Mouse (Mus musculus) brain, embryonic 14.5 days (tissue): ENCODE measurements around the gene Ppfibp2.

Source experiments
- CTCF ChIP-seq: fragments of 200-500 bp; IDR thresholded peaks from 2 replicates; pipeline ENCODE4 v1.5.1; 2012; ENCODE audit warnings: inconsistent platforms, mild to moderate bottlenecking, moderate library complexity, borderline replicate concordance; ENCODE audit not compliant: insufficient read depth, insufficient read length; ENCODE audit errors: extremely low read depth
- POLR2A ChIP-seq: fragments of 200-500 bp; IDR thresholded peaks from 2 replicates; pipeline ENCODE4 v1.6.1; 2012; ENCODE audit warnings: mild to moderate bottlenecking, inconsistent platforms, borderline replicate concordance; ENCODE audit not compliant: poor library complexity, insufficient read depth, insufficient read length, severe bottlenecking; ENCODE audit errors: extremely low read depth

GRCm38 (mm10) chr7:107619225-107619624 lies 24.2 kb downstream of the Ppfibp2 start:
- TF ChIP-seq POLR2A = no peak
- no peak for TF ChIP-seq CTCF
